Mouse (Mus musculus) small intestine, adult 2 months (tissue): Measurements from ENCODE around the gene Sp2.

ENCODE experiments used
- CTCF ChIP-seq: fragments of 200-500 bp; IDR thresholded peaks from 2 replicates; pipeline ENCODE4 v1.5.1; 2012; ENCODE audit warnings: low read depth, mild to moderate bottlenecking, control low read depth, inconsistent platforms, low read length, moderate library complexity, mixed read lengths; ENCODE audit not compliant: insufficient replicate concordance, insufficient read length; ENCODE audit errors: extremely low read depth
- POLR2A ChIP-seq: fragments of 200-500 bp; IDR thresholded peaks from 2 replicates; pipeline ENCODE4 v1.6.1; 2012; ENCODE audit warnings: low read depth, mild to moderate bottlenecking, control low read depth, inconsistent platforms, low read length, moderate library complexity

- TF ChIP-seq POLR2A (no peak), CTCF (no peak)
Measured at GRCm38 (mm10) chr11:96928088-96928487, 54.7 kb downstream of the Sp2 start, which contains the start of gene Prr15l.
